Mouse (Mus musculus) cerebellum, postnatal 36 days (tissue): Measurements from ENCODE around the gene Avl9.
A peak's percentile ranks its signal among the peaks of the same experiment; 100 is the strongest.

Experiments
- DNase-seq, 2 experiments: peaks; one replicate each; pipeline ENCODE4 v3.0.0; 2021 to 2022; ENCODE audit warnings: mixed read lengths in 2 of 2

The Avl9 gene

DNA sequence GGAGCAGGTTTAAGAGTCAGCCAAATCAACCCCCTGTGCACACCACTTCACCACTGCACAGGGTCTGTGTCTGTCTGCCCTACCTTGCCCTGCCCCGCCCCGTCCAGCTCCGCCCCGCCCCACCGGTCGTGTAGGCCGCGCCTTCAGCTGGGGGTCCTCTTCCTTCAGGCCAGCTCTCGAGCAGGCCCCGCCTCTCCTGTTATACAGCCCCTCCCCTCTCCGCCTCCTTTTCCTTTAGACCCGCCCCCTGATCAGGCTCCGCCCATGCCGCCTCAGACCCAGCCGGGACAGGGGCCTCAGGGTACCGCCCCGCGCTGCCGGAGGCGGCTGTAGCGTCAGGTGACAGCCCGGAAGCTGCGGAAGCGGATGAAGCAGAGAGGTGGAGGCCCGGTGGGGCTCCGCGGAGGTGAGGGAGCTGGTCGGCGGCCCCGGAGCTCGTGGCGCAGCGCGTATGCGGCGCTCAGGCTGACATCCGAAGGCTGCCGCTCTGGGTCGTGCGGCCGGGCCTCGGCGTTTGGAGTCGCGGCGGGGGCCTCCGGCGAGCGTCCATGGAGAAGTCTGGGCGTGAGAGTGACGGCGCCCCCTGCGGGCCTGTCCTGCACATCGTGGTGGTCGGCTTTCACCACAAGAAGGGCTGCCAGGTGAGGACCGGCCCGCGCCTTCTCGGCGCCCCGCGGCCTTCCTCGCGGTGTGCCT lies at the start of gene Avl9:
Gene Avl9, plus strand, starts transcription at position 326 of the 696 bp plus-strand sequence.
- DNase-seq: peak; percentile 94 to 95

DNA sequence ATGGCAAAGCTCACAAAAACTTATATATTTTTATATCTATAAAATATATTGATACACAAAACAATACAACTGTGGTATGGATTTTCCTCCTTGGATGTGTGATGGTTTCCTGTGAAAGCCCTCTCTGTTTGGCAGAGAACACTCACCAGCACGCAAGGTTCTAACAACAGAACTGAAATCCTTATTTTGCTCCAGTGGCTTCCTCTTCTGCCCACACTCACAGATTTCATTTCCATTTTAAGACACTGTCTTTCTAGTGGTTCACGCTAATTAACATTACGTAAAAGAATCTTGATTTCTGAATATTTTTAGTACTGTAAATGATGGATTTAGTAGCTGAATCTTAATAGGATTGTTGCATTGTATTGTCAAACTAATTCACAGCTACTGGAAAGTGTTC lies 26.5 kb upstream of the Avl9 start:
- no peak for DNase-seq

DNA sequence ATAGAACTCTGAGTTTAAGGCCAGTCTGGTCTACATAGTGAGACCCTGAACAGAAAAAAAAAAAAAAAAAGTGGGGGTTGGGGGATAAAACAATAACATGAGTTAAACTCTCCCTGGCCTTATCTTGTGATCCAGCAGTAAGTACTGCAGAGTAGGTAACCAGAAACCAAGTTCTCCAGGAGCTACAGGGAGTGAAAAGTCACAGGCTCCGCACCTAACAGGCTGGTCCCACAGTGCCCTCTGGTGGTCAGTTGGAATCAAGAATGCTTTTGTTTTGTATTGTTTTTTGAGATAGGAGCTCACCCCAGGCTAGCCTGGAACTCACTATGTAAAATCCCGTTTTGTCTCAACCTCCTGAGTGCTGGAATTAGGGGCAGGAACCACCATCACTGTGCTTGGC lies 23.5 kb upstream of the Avl9 start:
- peak; percentile 37 to 63 for DNase-seq

DNA sequence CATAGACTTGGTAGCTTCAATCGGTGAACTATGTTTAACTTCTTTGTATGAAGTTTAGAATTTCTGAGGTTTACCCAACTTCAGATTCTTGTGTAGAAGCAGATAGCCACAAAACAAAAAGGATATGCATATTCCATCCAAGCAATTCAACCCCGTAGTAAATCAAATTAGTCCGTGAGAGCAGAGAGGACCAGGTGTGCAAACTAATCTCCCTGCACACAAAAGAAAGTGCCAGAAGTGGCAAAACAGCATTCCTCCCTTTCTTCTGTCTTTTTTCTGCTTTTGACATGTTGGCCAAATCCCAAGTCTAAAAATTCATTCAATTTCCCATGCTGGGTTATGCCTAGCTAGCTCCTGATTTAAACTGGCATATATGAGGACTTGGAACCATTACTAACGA lies 22.3 kb upstream of the Avl9 start:
- DNase-seq: no peak

DNA sequence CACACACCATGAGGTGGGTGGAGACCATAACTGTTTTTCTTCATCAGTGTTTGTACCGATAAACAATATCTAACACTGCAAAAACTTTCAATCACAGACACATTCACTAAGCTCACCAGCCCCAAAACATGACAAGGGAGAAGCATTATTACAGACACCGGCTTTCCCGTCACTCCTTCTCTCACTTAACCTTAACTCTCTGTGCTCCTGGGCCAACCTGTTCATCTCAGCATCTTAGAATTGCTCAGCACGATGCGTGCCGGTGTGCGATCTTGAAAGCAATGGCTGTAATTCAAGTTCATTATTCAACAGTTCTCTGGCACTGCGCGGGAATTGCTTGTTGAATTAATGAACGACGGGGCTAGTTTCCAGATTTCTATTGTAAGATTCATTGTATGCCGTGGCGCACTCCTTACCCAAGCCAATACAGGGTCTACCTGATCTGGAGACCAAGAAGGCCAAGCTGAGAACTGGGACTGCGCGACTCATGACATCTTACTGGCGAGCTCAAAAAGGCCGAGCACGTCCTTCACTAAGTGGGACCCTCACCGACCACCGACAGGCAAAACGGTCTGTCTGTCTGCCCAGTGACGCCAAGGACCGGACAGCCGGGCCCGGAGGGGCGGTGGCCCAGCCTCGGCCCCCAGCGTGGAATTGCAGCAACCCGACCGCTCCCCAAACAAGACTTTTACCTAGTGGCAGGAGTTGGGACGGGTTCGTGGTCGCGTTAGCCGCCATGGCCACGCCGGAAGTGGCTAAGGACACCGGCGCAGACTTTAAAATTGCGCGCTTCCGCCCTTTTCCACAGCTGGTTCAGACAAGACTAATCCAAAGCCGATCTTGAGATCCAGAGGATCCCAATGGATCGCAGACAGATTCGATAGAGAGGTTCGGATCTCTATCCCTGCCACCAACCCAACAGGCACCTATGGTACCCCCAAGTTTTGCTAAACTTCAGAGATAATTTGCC lies 10.5 kb upstream of the Avl9 start, which contains the start of gene Lsm5:
Gene Lsm5, minus strand, starts transcription at position 780 of the 970 bp plus-strand sequence.
- peak; percentile 81 to 88 for DNase-seq

DNA sequence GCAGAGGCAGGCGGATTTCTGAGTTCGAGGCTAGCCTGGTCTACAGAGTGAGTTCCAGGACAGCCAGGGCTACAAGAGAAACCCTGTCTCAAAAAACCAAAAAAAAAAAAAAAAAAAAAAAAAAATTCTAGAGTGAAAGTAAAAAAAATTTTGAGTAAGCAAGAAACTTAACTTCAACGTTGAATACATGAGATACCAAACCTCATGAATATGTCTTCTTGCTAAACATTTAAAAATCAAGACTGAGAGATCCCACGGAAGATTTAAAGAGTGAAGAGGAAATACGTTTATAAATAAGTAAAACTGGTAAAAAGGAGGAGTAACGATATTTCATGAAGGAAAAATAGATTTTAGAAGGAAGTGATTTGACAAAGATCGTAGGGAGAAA lies 519 bp upstream of the Avl9 start:
- DNase-seq: no peak

DNA sequence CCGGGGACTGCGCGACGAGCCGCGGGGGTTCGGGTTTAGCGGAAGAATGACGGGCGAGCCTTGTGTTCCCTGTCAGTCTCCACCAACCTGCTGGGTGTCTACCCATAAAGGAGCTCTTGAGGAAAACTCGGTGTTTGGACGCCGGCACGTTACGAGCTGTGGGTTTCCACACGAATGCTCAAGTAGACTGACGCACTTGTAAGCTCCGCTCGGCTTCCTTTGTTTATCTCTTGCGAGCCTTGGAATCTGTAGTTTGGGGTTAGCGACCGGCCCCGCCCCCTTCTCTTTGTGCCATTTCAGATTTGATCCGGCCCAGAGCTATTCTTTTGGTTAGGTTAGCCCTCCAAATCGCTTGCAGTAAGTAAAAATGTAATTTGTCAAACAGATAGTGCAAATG lies 569 bp downstream of the Avl9 start:
- no peak for DNase-seq

DNA sequence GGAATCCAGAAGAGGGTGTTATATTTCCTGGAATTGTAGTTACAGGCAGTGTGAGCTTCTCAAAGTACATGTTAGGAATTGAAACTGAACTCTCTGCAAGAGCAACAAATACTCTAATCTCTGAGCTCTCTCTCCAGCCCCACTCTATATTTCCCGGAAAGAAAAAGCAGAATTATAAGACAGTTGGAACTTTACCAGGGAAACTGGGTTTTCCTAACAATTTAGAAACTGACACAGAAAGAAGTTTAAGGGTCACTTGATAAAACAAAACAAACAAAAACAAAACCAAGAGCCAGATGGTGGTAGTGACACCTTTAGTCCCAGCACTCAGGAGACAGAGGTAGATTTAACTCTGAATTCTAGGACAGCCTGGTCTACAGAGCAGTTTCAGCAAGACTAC lies 4.4 kb downstream of the Avl9 start:
- DNase-seq: no peak

DNA sequence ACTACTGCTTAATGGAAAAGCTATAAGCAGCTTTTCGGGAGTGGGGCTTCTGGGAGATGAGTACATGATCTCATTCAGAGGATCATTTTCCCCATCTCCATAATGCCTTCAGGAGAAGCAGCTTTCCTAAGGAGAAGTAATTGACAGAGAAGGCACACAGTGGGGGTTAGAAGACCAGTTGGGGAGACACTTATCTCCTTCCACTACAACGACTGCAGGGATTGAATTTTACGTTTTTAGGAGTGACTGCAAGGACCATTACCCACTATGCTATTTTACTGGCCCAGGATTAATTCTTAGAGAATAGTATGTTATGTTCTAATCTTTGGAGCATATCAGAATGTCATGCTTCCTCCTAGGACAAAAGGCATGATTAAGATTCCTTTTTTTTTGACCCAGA lies 6.2 kb downstream of the Avl9 start:
- no peak for DNase-seq

DNA sequence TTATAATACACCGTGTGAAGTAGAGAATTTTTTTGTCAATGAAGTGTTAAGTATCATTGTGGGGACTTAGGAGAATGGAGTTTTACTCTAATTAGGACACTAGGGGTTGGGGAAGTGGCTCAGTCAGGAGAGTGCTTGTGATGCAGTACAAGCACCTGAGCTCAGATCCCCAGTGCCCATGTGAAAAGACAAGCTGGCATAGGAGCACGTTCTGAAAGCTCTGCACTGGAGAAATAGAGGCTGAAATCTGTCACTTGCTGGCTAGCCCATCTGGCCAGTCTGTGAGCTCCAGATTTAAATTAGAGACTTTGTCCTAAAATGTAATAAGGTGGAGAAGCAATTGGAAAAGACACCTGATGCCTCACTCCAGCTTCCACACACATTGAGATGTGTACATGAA lies 17.8 kb downstream of the Avl9 start:
- peak in 1 of 2 experiments; percentile 6 for DNase-seq

DNA sequence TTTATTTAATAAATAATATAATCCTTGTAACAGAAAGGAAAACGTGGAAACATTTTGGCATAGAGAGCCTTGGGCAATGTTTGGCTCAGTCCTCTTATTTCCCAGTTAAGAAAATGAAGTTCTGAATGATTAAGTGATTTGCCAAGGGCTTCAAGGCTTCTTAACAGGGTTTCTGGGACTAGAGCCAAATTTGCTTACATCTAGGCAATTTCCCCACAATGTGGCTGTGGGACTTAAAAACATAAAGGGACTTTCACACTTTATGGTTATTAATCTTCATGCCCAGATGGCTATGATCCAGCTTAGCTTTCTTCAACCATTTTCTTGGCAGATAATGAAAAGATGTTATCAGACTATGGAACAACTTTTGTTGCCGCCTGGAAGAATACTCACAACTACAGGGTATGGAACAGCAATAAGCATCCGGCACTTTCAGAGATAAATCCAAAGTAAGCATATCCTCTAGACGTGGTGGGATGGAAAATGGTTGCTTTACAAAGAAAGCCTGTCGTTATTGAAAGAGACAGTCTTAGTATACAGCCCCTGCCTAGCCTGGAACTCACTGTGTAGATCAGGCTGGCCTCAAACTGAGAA lies 31.3 kb downstream of the Avl9 start:
- DNase-seq: no peak

DNA sequence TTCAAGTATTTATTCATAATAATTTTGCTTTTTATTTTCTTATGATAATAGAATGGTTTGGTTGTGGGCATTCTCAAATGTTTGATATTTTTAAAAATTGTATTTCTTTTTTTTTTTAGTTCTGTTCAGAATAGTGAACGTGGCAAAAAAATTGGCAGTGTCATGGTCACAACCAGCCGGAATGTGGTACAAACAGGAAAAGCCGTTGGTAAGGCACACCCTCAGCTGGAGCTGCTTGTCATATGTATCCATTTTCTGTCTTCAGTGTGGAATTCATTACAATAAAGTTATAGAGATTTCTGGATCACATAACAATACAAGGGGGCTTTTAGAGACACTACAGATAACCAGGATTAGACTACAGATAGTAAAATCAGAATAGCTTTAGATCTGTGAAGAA lies 39.0 kb downstream of the Avl9 start:
- no peak for DNase-seq

DNA sequence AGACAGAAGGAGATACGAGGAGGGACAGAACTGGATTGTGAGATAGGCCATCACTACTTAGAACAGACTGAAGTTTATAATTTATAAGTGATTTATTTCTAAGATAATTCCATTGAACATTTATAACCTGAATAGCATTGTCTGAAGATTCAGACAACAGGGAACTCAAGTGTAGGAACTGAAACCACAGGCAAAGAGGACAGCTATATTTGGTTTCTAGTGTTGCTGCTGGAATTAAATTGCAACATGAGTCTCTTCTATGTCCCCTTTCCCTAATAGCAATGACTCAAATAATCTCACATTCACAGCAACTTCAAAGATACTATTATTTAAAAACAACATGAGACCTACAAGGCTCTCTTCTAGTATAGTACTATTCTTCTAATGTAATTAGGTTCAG lies 41.4 kb downstream of the Avl9 start:
- no peak for DNase-seq

DNA sequence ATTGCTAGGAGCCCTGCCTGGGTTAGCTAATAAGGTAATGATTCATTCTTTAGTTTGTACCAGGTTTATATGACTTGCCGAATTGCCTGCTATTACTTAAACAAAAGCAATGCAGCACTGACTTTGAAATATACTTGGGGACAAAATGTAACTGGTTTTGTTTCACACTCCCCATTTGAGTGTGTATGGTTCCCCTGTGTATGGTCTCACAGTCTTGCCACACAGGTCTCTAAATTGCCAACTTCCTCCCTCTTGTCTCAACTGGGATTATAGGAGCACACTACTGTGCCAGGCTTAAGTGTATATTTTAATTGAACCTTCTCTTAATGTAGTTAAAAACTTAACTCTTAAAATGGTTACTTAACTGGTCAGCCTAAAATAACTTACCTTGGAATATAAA lies 44.6 kb downstream of the Avl9 start:
- no peak for DNase-seq

DNA sequence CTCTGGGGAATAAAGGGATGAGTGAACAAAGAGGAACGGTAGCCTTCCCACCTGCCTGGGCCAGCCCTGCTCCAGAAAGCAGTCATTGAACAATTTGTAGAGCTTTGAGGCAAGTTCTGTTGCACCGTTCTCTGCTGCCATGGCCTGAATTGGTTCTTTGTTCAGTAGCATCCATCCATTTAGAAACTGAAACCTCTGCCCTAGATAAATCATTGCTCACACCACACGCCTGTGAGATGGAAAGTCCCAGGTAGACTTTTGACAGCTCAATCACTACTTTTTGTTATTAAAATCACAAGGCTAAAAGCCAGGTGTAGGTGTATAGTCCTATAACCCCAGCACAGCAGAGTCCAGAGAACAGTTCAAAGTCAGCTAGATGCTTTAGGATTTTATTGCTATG lies 50.6 kb downstream of the Avl9 start:
- no peak for DNase-seq

DNA sequence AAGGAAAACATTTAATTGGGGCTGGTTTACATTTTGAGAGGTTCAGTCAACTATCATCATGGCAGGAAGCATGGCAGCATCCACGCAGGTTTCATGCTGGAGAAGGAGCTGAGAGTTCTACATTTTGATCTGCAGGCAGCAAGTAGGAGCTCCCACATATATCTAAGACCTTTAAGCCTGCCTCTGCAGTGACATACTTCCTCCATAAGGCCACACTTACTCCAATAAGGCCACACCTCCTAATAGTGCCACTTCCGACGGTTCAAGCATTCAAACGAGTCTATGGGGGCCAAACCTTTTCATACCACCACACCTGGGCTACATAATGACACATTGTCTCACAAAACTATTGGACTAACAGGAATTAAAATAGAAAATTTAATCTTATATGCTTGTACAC lies 51.0 kb downstream of the Avl9 start:
- no peak for DNase-seq

DNA sequence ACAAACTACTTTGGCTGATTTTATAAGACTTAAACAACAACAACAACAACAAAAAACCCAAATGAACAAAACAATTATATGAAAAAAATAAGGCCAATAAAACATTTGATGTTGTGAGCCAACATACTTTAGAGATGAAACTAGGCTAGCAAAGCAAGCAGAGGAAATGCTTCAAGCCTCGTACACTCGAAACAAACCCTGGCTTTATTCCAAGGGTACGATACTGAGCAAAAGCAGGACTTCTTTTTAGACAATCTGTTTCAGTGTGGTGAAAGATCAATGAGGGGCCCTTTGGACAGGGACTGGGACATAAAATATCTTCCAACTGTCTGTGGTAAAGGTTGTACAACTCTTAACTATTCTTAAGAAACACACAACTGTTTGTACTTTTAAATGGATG lies 61.1 kb downstream of the Avl9 start:
- no peak for DNase-seq

DNA sequence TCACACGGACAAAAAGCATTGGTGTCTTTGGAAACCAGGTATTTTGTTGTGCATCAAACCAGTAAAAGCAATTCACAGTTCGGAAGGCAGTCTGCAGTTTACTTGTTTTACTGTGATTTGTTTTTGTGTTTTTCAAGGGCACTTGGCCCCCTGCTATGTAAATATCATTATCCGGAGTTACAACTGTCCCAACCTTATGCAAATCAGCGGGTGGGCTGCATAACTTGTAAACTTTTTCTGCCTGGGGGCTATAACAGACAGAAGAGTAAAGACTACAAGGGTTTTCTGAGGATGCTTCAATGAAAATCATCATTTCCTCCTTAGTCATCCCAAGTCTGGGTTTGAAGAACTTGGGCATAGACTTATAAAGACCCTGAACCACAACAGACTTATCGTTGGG lies 64.9 kb downstream of the Avl9 start:
- DNase-seq: no peak

DNA sequence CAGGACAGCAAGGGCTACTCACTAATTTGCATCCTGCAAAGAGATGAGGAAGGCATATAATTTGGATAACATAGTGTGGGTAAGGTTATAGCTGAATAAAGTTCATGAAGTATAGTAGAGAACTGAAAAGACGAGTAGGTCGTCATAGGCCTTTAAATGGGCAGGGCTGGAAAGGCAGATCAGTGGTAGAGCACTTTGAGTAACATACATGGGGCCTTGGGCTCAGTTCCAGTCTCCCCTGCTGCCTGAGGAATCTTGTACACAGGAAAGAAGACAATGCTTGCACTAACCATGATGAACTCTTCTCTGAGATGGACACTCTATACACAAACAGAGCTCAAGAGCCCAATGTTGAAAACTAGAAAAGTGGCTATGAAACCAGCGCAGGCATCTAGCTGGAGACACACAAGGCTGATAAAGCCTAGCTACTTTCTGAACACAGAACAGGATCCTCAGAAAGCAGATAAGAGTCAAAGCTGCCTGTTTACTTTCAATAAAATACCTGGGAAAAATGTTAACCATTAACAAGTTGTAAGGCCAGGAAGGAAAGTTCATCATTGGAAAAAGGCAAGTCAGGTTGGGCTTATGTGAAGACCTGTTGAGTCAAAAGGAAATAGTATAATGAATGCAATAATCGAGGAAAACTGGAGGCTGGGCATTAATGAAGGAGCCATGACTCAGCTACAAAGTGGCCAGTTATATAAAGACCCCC lies 69.0 kb downstream of the Avl9 start:
- no peak for DNase-seq

DNA sequence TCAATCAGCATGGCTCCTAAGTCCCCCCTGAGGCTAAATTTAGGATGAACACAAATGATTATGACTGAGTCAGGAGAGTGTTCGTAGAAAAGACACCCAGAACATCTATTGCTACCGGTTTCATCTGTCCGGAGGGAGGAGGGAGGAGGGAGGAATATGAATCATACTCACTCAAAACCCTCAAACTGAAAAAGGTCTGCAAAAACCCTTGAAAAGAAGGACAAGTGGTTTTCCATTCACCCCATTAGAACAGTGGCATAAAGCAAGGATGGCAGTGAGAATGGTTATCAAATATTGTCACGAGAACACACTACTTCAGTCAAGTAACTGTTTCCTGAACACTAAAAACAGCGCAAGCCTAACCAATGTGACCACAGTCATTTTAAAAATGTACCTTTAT lies 70.4 kb downstream of the Avl9 start:
- DNase-seq: no peak

DNA sequence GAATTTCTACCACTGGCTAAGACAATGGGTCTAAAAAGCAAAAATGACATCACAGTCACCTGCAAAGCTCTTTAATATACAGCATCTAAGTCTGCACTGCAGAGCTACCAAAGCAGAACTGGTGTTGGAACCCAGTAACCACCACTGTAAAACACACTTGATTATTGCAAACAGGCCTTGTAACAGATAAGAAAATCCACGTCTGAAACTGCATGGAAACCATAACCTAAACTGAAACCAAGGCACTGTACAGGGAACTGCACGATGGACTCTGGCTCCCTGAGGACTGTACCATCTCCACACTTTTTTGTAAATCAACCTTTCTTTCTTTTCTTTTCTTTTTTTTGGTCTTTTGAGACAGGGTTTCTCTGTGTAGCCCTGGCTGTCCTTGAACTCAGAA lies 73.0 kb downstream of the Avl9 start:
- DNase-seq: no peak

DNA sequence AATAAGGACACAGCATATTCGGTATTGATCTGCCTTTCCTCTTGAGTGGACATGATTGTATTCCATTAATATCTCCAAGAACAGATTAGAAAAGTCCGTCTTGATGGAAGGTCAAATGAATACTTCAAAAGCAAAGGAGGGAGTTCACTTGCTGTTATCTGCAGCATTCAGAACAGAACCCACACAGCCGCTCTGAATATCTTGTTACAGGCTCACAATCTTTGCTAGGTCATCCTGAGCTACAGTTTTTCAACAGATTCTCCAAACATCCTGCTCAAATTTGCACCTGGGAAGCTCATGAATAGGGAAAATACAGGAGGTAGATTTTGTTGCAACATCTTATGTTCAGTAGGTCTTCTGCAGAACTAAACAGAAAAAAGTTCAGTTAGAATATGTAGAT lies 74.6 kb downstream of the Avl9 start:
- DNase-seq: no peak

DNA sequence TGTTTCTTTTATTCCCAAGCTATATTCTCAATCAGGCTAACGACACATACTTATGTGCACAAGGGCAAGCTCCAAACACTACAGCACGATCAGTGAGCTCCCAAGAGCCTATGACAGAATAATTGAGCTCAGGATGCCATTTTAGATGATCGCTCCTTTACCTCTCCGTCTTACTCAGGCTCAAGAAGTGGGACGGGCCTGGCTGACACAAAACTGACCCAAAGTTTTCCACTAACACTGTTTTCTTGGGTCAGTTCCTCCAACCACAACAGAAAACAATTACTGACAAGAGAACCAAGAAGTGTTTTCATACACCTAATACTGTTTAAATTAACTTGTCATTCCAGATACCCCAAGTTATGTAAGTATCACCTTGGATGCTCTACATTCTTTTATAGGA lies 80.1 kb downstream of the Avl9 start:
- no peak for DNase-seq
